ENCODE assay signal across 15 mouse cellular contexts in genomic region chr9:96391921-96392320, GRCm38 (mm10). TPM values are rescaled to one million over a fixed set of nuclear protein-coding genes. Genes with fewer than 3 reads are reported as not detected.
A peak's percentile ranks its signal among the peaks of the same experiment; 100 is the strongest.
DNase-seq lines count a peak whose midpoint lies in the region; ATAC-seq lines count a peak whose summit lies in the region.
"Had no signal": no experiment of that assay in that cellular context is flagged by ENCODE, and none has a peak within 500 bp of the region (broad histone marks: within the 10 kb centered on the region; RNA-seq: fewer than 3 reads in every experiment).

No protein-coding gene starts in this region.

- no peaks in the 10 kb centered on the region for H3K9me3 ChIP-seq in intestine, embryonic 16.5 days (ENCODE audit: control insufficient read depth, low read length)
- H3K9me3 ChIP-seq: lung, embryonic 15.5 days; midbrain, embryonic 10.5 days had no signal

- H3K9ac ChIP-seq in intestine, embryonic 16.5 days (ENCODE audit: low read depth, low read length): no peak overlapping the region
- H3K9ac ChIP-seq: hindbrain, embryonic 14.5 days; lung, embryonic 15.5 days had no signal

- no peak overlapping the region for H3K4me3 ChIP-seq in intestine, embryonic 16.5 days (ENCODE audit: low read length)
- H3K4me3 ChIP-seq: lung, embryonic 15.5 days; midbrain, embryonic 10.5 days had no signal

- peak; percentile 64 for DNase-seq in lung, postnatal 25 days (ENCODE audit: low spot score)
- no peak for DNase-seq in lung, adult 18-20 months
- peak; percentile 59 for DNase-seq in naive thymus-derived CD4-positive, alpha-beta T cell, adult 2 months (ENCODE audit: low read depth)
- DNase-seq in right cerebral cortex, adult 18-20 months: no peak
- DNase-seq: cerebellum, adult 9-11 months; heart, postnatal 10 days; kidney, adult 18-20 months; kidney, postnatal 14 days had no signal

- peaks cover 2% of the 10 kb centered on the region; the same call in 1 of the 2 replicates for H3K4me1 ChIP-seq in intestine, embryonic 16.5 days (ENCODE audit: control insufficient read depth, insufficient read depth, low read length)
- H3K4me1 ChIP-seq: lung, embryonic 15.5 days had no signal

- no peak overlapping the region for H3K4me2 ChIP-seq in intestine, embryonic 16.5 days (ENCODE audit: low read depth, low read length)
- H3K4me2 ChIP-seq: hindbrain, embryonic 14.5 days; lung, embryonic 15.5 days had no signal

- peak; percentile 31 for ATAC-seq in CD4-positive, CD25-positive, alpha-beta regulatory T cell, adult 4 months
- ATAC-seq in hematopoietic stem cell, adult 5-6 weeks (replicated peaks in 1 of 2; ENCODE audit: insufficient read depth in 1 of 2, low FRiP score in 2 of 2, low TSS enrichment in 1 of 2, low read depth in 1 of 2, poor library complexity in 2 of 2, severe bottlenecking in 2 of 2): peak; percentile 57 to 63; a peak in 3 of 4 replicates
- ATAC-seq in intestine, embryonic 16.5 days: no peak
- ATAC-seq: Patski had no signal

- H3K36me3 ChIP-seq in intestine, embryonic 16.5 days (ENCODE audit: control insufficient read depth, insufficient read depth, low read length): no peaks in the 10 kb centered on the region
- H3K36me3 ChIP-seq: lung, embryonic 15.5 days; midbrain, embryonic 10.5 days had no signal

- H3K27me3 ChIP-seq in intestine, embryonic 16.5 days (replicated peaks; ENCODE audit: control insufficient read depth, insufficient read depth, low read length): no peaks in the 10 kb centered on the region
- H3K27me3 ChIP-seq: lung, embryonic 15.5 days; Patski had no signal

- WGBS in intestine, embryonic 16.5 days: 88% methylated on average over 1 of the region's 1 CpGs

- H3K27ac ChIP-seq in intestine, embryonic 16.5 days (ENCODE audit: low read length): no peak overlapping the region
- H3K27ac ChIP-seq: hindbrain, embryonic 14.5 days; lung, embryonic 15.5 days; midbrain, embryonic 10.5 days had no signal

RNA-seq across cellular contexts. Expression of gene Atp1b3, which starts 27.7 kb away (rescaled TPM):
- 100 to 1,000 TPM; 219 to 284 TPM for polyA plus RNA-seq in CD4-positive, CD25-positive, alpha-beta regulatory T cell, adult 4 months (2017; shearing (Covaris generic))
- 100 and 146 TPM in 2 replicates for total RNA-seq in hematopoietic stem cell, adult 5-6 weeks (2017)
- 121 and 129 TPM in 2 replicates for polyA plus RNA-seq in intestine, embryonic 16.5 days (2015; fragmentation: Nextera tagmentation; extraction: Ambion mirVana)

Comparison
In these comparisons a context has a peak if more than half of its experiments do, and no peak if none do; other contexts are left out.
1. DNase-seq: peak in lung, postnatal 25 days (single experiment) and naive thymus-derived CD4-positive, alpha-beta T cell, adult 2 months (single experiment); none in lung, adult 18-20 months (0 of 2) and right cerebral cortex, adult 18-20 months (single experiment).